Mouse (Mus musculus) mature B cell (primary cell): ENCODE data around the gene Sctr.
"Not testable (repeated sequence)": the region's sequence is repeated elsewhere in the genome, so short reads cannot be mapped to it uniquely, and the experiment has no call there.

Experiments
- in situ Hi-C: fragments of 300-500 bp; cut with MboI; formaldehyde crosslinking; loops from 2 replicates; pipeline ENCODE4 v1.14.3; 2019

Sctr gene

GRCm38 (mm10) chr1:120070168-120070567, 63.5 kb downstream of the Sctr start:
- in situ Hi-C loops = no loop called here

- in situ Hi-C loops = no loop called here
Observed at GRCm38 (mm10) chr1:120071133-120071532, 64.4 kb downstream of the Sctr start.

- in situ Hi-C loops = no loop called here
Observed at GRCm38 (mm10) chr1:120072900-120073299, 66.2 kb downstream of the Sctr start.

GRCm38 (mm10) chr1:120073519-120074306, 67.0 kb downstream of the Sctr start, which contains the start of gene Tmem37:
Tmem37 (minus strand) TSS chr1:120074074.
- in situ Hi-C loops = no loop called here

- in situ Hi-C loops = no loop called here
Observed at GRCm38 (mm10) chr1:120074307-120074702, 67.6 kb downstream of the Sctr start.

- in situ Hi-C loops = no loop called here
Observed at GRCm38 (mm10) chr1:120074931-120075330, 68.2 kb downstream of the Sctr start.

GRCm38 (mm10) chr1:120075507-120075906, 68.8 kb downstream of the Sctr start:
- in situ Hi-C loops = no loop called here

GRCm38 (mm10) chr1:120077746-120078410, 71.2 kb downstream of the Sctr start:
- in situ Hi-C loops = no loop called here

- in situ Hi-C loops = no loop called here
Observed at GRCm38 (mm10) chr1:120080632-120081031, 73.9 kb downstream of the Sctr start.

GRCm38 (mm10) chr1:120082957-120083585, 76.4 kb downstream of the Sctr start:
- in situ Hi-C loops = no loop called here

- in situ Hi-C loops = no loop called here
Observed at GRCm38 (mm10) chr1:120083921-120084517, 77.3 kb downstream of the Sctr start.

GRCm38 (mm10) chr1:120085696-120086095, 79.0 kb downstream of the Sctr start:
- in situ Hi-C loops = no loop called here

- in situ Hi-C loops = no loop called here
Observed at GRCm38 (mm10) chr1:120086644-120087043, 80.0 kb downstream of the Sctr start.

GRCm38 (mm10) chr1:120089180-120089579, 82.5 kb downstream of the Sctr start:
- in situ Hi-C loops = no loop called here

GRCm38 (mm10) chr1:120090880-120091570, 84.3 kb downstream of the Sctr start:
- in situ Hi-C loops = no loop called here

GRCm38 (mm10) chr1:120093482-120094134, 86.9 kb downstream of the Sctr start:
- in situ Hi-C loops = not testable (repeated sequence)

GRCm38 (mm10) chr1:120094920-120095319, 88.2 kb downstream of the Sctr start:
- in situ Hi-C loops = no loop called here

- in situ Hi-C loops = no loop called here
Observed at GRCm38 (mm10) chr1:120098327-120098726, 91.6 kb downstream of the Sctr start.

- in situ Hi-C loops = no loop called here
Observed at GRCm38 (mm10) chr1:120099483-120099882, 92.8 kb downstream of the Sctr start.

- in situ Hi-C loops = no loop called here
Observed at GRCm38 (mm10) chr1:120100456-120101226, 93.9 kb downstream of the Sctr start.
